Mouse (Mus musculus) ES-E14 (cell line): ENCODE measurements around the gene Apopt1. TPM values are rescaled to one million over a fixed set of nuclear protein-coding genes. Genes with fewer than 3 reads are reported as not detected.

Experiments
- DNase-seq: peaks from one replicate; pipeline ENCODE4 v3.0.0-alpha.2; 2013; ENCODE audit warnings: low read depth, low spot score
- H3K27ac ChIP-seq: 2 replicates; pipeline ENCODE4 v1.5.1; 2012; ENCODE audit warnings: low read depth, mild to moderate bottlenecking, low read length, moderate library complexity, mixed read lengths; ENCODE audit not compliant: poor library complexity, insufficient read depth, severe bottlenecking
- H3K36me3 ChIP-seq: 2 replicates; pipeline ENCODE4 v1.6.1; 2012; ENCODE audit warnings: mild to moderate bottlenecking, low read length, moderate library complexity, mixed read lengths; ENCODE audit not compliant: control insufficient read depth, poor library complexity, insufficient read depth, severe bottlenecking
- H3K4me1 ChIP-seq, 2 experiments: fragments of 150-350 bp in 1 of 2; sonication (generic) in 1 of 2; 2 replicates each; pipeline ENCODE4 v1.6.1; 2012; ENCODE audit warnings: low read length in 2 of 2, mild to moderate bottlenecking in 1 of 2, mixed read lengths in 1 of 2; ENCODE audit not compliant: control insufficient read depth in 2 of 2, insufficient read depth in 2 of 2, poor library complexity in 1 of 2
- H3K4me3 ChIP-seq, 2 experiments: fragments of 150-350 bp in 1 of 2; sonication (generic) in 1 of 2; 2 replicates each; pipeline ENCODE4 v1.5.1; 2012; ENCODE audit warnings: low read length in 2 of 2, low read depth in 1 of 2, mild to moderate bottlenecking in 1 of 2, mixed read lengths in 1 of 2; ENCODE audit not compliant: insufficient read depth in 1 of 2, poor library complexity in 1 of 2, severe bottlenecking in 1 of 2
- H3K9ac ChIP-seq: 2 replicates; pipeline ENCODE4 v1.6.1; 2012; ENCODE audit warnings: low read depth, mild to moderate bottlenecking, low read length, mixed read lengths; ENCODE audit not compliant: poor library complexity, insufficient read depth, severe bottlenecking
- H3K9me3 ChIP-seq: fragments of 150-350 bp; sonication (generic); 2 replicates; pipeline ENCODE4 v1.6.1; 2012; ENCODE audit warnings: low read depth, mild to moderate bottlenecking, low read length; ENCODE audit not compliant: control insufficient read depth, insufficient read depth
- CHD2 ChIP-seq: IDR thresholded peaks from 2 replicates; pipeline ENCODE4 v1.6.1; 2014; ENCODE audit warnings: mild to moderate bottlenecking, low read depth, low read length, inconsistent platforms
- HCFC1 ChIP-seq: IDR thresholded peaks from 2 replicates; pipeline ENCODE4 v1.6.1; 2012; ENCODE audit warnings: low read length, inconsistent platforms, borderline replicate concordance; ENCODE audit not compliant: insufficient read depth
- MAFK ChIP-seq: IDR thresholded peaks from 2 replicates; pipeline ENCODE4 v1.6.1; 2014; ENCODE audit warnings: mild to moderate bottlenecking, low read depth, low read length, inconsistent platforms; ENCODE audit not compliant: insufficient read depth
- ZC3H11A ChIP-seq: IDR thresholded peaks from 2 replicates; pipeline ENCODE4 v1.6.1; 2012; ENCODE audit warnings: low read depth, mild to moderate bottlenecking, inconsistent platforms, low read length, borderline replicate concordance
- ZNF384 ChIP-seq: IDR thresholded peaks from 2 replicates; pipeline ENCODE4 v1.6.1; 2012; ENCODE audit warnings: low read depth, low read length, inconsistent platforms
- in situ Hi-C, 2 experiments: fragments of 600-800 bp; cut with MboI; formaldehyde crosslinking; loops; one replicate each; pipeline ENCODE4 v1.15.1; 2025; ENCODE audit warnings: low sequenced_read_pairs in 2 of 2, inconsistent platforms in 1 of 2; ENCODE audit not compliant: unreplicated experiment in 2 of 2
- total RNA-seq: library from RNA; depleted of rRNA; stranded (reverse); fragments of 300-350 nt; gene quantifications from 2 replicates; pipeline ENCODE4 v1.2.3, GENCODE M21; 2012

The Apopt1 gene
- total RNA-seq, 1 experiment, result 15.2 TPM

- H3K36me3 ChIP-seq, result no peaks in the 10 kb centered on the region
- H3K9me3 ChIP-seq, result no peaks in the 10 kb centered on the region
- H3K4me1 ChIP-seq, result peaks cover 2 to 10% of the 10 kb centered on the region in 2 experiments; a peak in 2 of 4 replicates
- no peak overlapping the region for H3K9ac ChIP-seq
- no peak for DNase-seq
- no peak overlapping the region for H3K4me3 ChIP-seq
- H3K27ac ChIP-seq, result no peak overlapping the region
- in situ Hi-C loops, result no loop called here
- TF ChIP-seq MAFK, result no peak
- no peak for TF ChIP-seq CHD2
- no peak for TF ChIP-seq ZC3H11A
- no peak for TF ChIP-seq HCFC1
- TF ChIP-seq ZNF384, result no peak
Observed at GRCm38 (mm10) chr12:111699542-111699941, 13.5 kb upstream of the Apopt1 start.

GRCm38 (mm10) chr12:111700920-111701458 lies 12.1 kb upstream of the Apopt1 start:
- H3K27ac ChIP-seq, result no peak overlapping the region
- TF ChIP-seq CHD2 (no peak), ZC3H11A (no peak), MAFK (no peak), ZNF384 (no peak), HCFC1 (no peak)

GRCm38 (mm10) chr12:111703301-111703700 lies 9.8 kb upstream of the Apopt1 start:
- H3K4me1 ChIP-seq, result peaks cover 0 to 11% of the 10 kb centered on the region in 2 experiments; a peak in 1 of 4 replicates
- H3K9ac ChIP-seq, result no peak overlapping the region
- TF ChIP-seq MAFK (no peak), CHD2 (no peak), HCFC1 (no peak), ZNF384 (no peak), ZC3H11A (no peak)
- no peaks in the 10 kb centered on the region for H3K9me3 ChIP-seq
- no peak overlapping the region for H3K4me3 ChIP-seq
- H3K36me3 ChIP-seq, result no peaks in the 10 kb centered on the region
- DNase-seq, result no peak
- no peak overlapping the region for H3K27ac ChIP-seq
- in situ Hi-C loops, result no loop called here

More at GRCm38 (mm10) chr12:111700920-111701458, 12.1 kb upstream of the Apopt1 start:
- Histone ChIP-seq H3K9ac (no peak overlapping the region), H3K9me3 (no peaks in the 10 kb centered on the region), H3K4me1 (peaks cover 0 to 10% of the 10 kb centered on the region in 2 experiments; a peak in 1 of 4 replicates), H3K36me3 (no peaks in the 10 kb centered on the region), H3K4me3 (no peak overlapping the region)
- DNase-seq, result no peak
- in situ Hi-C loops, result no loop called here

GRCm38 (mm10) chr12:111704609-111705008 lies 8.5 kb upstream of the Apopt1 start:
- Histone ChIP-seq H3K9ac (no peak overlapping the region), H3K4me3 (no peak overlapping the region), H3K9me3 (no peaks in the 10 kb centered on the region), H3K36me3 (no peaks in the 10 kb centered on the region; the same call in 1 of the 2 replicates), H3K27ac (no peak overlapping the region), H3K4me1 (peaks cover 0 to 11% of the 10 kb centered on the region in 2 experiments; a peak in 1 of 4 replicates)
- in situ Hi-C loops, result no loop called here
- TF ChIP-seq ZNF384, result no peak
- TF ChIP-seq HCFC1, result no peak
- no peak for TF ChIP-seq CHD2
- no peak for TF ChIP-seq MAFK
- TF ChIP-seq ZC3H11A, result no peak
- peak; percentile 51 for DNase-seq
